Mouse (Mus musculus) fat pad, adult 2 months (tissue): ENCODE results near the gene Nat8f2.
"Not testable (repeated sequence)": the region's sequence is repeated elsewhere in the genome, so short reads cannot be mapped to it uniquely, and the experiment has no call there.

Experiments used
- DNase-seq: peaks from one replicate; pipeline ENCODE4 v3.0.0-alpha.2; 2011; ENCODE audit warnings: low read depth, low spot score; ENCODE audit errors: extremely low read depth

The Nat8f2 gene

GRCm38 (mm10) chr6:85864900-85865639 lies 3.9 kb downstream of the Nat8f2 start:
- DNase-seq = not testable (repeated sequence)

DNA sequence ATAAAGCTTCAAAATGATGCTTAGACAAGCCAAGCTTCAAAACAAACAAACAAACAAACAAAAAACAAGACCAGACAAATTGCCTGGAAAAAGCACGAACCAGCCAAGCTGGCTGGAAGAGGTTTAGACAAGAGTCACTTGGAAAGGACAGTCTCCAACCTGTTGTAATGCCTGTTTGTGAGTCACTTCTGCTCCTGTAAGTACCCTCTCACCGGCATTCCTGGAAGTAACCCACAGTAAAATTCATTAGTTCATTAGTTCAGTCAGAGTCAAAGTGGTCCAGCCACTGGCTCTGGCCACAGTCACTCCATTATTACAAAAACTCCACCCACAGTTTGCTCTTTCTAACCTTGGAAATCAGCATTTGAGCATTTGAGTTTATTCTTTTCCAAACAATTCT lies 5.1 kb downstream of the Nat8f2 start:
- DNase-seq = no peak

GRCm38 (mm10) chr6:85863136-85863535 lies 5.8 kb downstream of the Nat8f2 start:
- no peak for DNase-seq

DNA sequence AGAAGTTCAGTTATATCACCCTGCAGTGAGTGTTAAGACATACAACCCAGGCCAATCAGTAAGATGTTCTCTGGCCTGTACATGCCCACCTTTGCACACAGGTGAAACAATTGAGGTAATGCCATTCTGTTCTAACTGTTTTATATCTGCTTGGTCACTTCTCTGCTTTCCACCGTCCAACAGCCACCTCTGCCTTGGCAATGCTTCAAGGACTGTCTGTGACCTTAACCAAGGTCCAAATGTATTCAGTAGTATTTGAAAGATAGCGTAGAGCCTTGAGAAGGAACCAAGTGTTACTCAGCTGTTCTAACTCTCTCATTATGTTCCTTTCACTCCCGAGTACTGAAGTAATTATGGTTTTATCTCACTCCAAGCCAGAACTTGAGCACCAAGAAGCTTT lies 6.4 kb downstream of the Nat8f2 start:
- DNase-seq = no peak

DNA sequence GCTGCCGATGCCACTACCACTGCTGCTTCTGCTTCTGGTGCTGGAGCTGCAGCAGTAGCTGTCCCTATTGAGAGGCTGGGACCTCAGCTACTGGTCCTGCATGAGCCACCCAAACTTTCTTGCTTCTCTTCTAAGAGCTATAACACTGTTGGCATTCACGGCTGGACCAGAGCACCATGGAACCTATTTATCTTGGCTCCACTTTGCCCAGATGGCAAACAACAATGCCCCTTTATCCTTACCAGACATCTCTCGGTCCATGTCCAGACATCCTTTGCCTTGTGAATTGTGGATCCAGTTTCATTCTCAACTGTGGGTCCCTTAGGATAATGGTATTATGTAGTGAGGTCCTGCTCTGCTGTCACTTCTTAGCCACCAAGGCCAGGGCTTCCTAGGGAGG lies 7.7 kb downstream of the Nat8f2 start:
- no peak for DNase-seq

DNA sequence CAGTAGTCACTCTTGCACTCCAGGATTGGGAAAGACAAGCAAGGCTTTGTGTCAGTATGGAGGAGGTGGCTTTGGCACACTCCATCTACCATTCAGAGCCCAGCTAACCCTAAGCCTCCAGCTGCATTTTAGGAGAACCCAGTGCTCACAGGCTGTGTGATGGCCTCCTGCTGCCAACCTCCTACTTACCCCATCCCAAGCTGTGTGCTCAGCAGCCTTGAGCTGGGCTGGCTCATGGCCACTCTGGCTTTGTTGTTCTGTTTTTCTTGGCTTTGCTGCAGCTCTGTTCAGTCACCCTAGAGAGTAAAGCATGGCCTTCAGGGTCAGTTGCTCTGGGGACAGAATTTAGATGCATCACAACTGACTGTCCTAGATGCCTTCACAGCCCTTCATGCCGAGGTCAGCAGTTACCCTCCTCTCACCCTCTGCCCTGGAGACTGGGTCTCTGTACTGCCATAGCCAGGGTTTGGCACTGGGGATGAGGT lies 12.7 kb downstream of the Nat8f2 start:
- DNase-seq = peak; percentile 96

DNA sequence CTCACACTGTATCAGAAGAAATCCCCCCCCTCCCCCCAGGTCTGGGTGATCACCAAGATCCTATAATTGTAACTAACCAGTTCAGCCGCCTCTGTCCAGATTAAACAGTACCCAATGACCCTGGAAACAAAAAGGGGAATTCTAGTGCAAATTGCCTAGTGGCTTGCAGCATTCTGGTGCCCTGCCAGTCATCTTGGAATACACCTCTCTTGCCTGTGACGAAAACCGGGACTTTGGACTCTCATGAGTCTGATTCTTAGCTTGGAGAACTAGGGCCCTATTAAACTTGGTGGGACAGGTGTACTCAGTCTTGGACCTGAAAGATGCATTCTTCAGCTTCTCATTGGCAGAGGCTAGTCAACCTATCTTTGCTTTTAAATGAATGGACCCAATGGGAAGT lies 15.5 kb downstream of the Nat8f2 start:
- no peak for DNase-seq

DNA sequence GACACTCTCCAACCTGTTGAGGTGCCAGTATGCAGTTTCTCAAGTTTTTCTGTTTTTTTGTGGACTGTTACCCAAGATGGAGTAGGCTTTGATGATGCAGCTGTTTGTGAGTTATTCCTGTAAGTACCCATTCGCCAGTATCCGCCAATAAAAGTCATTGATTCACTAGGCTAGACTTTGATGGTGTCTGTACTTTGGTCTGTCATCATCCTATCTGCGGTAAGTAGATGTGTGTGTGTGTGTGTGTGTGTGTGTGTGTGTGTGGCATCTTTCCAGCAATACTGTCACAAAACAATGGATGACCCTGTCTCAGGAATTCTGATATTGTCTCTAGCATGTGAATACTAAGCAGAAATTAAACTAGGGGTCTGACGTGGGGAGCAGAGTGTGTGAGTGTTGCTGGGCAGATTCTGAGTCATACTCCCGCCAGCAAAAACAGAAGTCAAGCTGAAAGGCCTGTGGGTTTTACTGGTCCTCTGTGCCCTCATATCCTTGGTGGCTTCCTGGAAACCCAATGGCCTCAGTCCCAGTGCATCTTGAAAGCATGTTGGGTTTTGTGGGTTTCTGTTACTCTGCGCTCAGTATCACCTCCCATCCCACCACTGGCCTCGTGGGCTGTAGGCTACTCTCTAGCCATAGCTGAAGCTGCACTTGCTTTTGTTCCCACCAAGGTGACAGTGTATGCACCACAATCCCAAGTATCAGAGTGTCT lies 17.7 kb downstream of the Nat8f2 start:
- no peak for DNase-seq

- DNase-seq = peak; percentile 88
These were observed 19.7 kb downstream of the Nat8f2 start for GRCm38 (mm10) chr6:85849240-85849639.

- no peak for DNase-seq
These were observed 20.8 kb downstream of the Nat8f2 start for GRCm38 (mm10) chr6:85848140-85848539.

GRCm38 (mm10) chr6:85846921-85847320 lies 22.0 kb downstream of the Nat8f2 start:
- DNase-seq = no peak

GRCm38 (mm10) chr6:85843677-85844458 lies 25.1 kb downstream of the Nat8f2 start:
- not testable (repeated sequence) for DNase-seq

GRCm38 (mm10) chr6:85839982-85840381 lies 29.0 kb downstream of the Nat8f2 start:
- DNase-seq = peak; percentile 81

DNA sequence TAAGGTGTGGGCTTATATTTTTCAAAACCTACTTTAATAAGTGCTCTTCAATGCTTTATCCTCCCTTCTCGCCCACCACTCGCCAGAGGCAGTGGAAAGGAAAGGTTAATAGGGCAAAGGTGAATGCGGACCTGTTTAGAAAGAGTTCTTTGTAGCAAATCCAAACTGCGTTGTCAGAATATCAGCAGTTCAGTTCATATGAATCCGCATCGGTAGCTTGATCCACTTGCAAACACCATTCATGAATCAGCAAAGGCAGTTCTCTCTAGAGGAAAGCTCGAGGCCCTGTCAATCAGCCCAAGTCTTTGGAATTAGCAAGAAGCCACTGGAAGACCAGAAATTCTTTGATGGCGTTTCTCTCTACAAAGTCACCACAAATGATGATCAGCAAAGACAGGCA lies 30.3 kb downstream of the Nat8f2 start:
- no peak for DNase-seq

- not testable (repeated sequence) for DNase-seq
These were observed 31.7 kb downstream of the Nat8f2 start for GRCm38 (mm10) chr6:85837307-85837706.

- not testable (repeated sequence) for DNase-seq
These were observed 32.1 kb downstream of the Nat8f2 start for GRCm38 (mm10) chr6:85836827-85837226.

- not testable (repeated sequence) for DNase-seq
These were observed 32.9 kb downstream of the Nat8f2 start for GRCm38 (mm10) chr6:85836098-85836497.

GRCm38 (mm10) chr6:85835104-85835503 lies 33.9 kb downstream of the Nat8f2 start:
- not testable (repeated sequence) for DNase-seq

DNA sequence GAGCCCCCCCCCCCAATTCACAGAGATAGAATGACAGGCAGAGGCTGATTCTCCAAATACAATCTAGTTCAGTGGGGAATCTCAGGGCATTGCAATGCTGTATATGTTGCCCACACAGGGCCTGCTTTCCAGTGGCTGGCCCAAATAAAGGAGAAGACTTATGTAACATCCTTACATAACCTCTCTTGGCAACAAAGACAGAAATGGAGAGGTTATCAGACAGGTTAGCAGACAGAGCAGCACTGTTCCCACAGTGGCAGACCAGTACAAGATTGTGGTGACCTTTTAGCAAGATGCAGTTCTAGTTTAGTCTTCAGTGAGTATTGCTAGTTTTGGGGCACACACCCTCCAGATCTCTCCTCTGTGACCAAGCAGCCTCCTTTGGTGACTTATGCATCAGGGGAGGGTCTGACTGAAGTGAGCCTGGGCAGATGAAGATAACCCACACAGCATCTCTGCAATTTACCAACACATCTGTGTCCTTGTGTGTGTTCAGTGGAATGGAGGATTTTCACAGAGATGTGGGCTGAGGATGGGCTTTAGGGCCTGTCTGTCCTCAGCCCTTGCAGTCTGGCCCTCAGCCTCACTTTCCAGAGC lies 34.4 kb downstream of the Nat8f2 start:
- DNase-seq = not testable (repeated sequence)

GRCm38 (mm10) chr6:85831796-85832321 lies 37.1 kb downstream of the Nat8f2 start, which contains the start of gene Nat8:
Nat8 (minus strand) TSS chr6:85832082.
- DNase-seq = no peak

- DNase-seq = no peak
These were observed 39.5 kb downstream of the Nat8f2 start for GRCm38 (mm10) chr6:85829462-85829861.
